Mouse (Mus musculus): Measurements from ENCODE around the gene Rcl1.

- TF ChIP-seq CTCF (IDR thresholded peaks at IDR 0.05; ENCODE audit: extremely low read depth, insufficient read depth, low read length) (no peak), POLR2A (IDR thresholded peaks at IDR 0.05; ENCODE audit: extremely low read depth, insufficient read depth, low read length) (no peak)
These were observed 48.9 kb downstream of the Rcl1 start for GRCm38 (mm10) chr19:29150038-29150437.
